Mouse (Mus musculus) liver, postnatal 0 days (tissue): ENCODE measurements around the gene Kctd11.

ENCODE experiments used
- CTCF ChIP-seq: sonication (generic); IDR thresholded peaks from 2 replicates; pipeline ENCODE4 v1.5.1; 2016; ENCODE audit warnings: antibody characterized with exemption, low read depth
- EP300 ChIP-seq: IDR thresholded peaks from 2 replicates; pipeline ENCODE4 v1.6.1; 2016; ENCODE audit warnings: antibody characterized with exemption, low read depth, mild to moderate bottlenecking

DNA sequence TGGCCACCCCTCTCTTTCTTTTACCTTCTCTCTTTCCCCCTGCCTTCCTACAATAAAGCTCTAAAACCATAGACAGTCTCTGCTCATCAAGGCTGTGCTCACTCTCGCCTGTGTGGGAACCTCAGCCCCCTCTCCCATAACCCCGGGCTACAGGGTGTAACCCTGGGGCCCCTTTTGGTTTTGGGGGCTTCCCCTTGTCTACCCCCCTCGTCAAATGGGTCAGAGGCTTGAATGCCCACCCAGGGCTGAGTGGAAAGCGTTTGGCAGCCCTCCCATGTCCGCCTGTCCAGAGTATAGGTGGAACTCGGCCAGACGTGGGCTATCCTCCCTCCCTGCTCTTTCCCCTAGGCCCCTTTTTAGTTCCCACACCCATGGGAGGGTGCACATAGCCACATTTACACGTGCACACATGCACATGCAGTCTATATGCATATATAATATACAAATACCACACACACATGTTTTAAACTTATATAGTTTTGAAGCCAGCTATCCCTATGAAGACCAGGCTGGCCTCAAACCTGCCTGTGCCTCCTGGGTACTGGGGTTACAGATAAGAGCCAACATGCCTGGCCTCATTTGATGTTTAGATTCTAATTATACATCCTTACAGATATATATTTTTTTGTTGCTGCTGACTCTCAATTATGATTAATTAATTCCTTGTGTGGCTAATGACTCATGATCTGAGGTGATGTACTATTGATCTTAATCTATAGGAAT lies 16.9 kb downstream of the Kctd11 start:
- TF ChIP-seq CTCF, result no peak
- TF ChIP-seq EP300, result no peak
